Mouse (Mus musculus): ENCODE results near the gene Fam217b.
A peak's percentile ranks its signal among the peaks of the same experiment; 100 is the strongest.

The Fam217b gene

DNA sequence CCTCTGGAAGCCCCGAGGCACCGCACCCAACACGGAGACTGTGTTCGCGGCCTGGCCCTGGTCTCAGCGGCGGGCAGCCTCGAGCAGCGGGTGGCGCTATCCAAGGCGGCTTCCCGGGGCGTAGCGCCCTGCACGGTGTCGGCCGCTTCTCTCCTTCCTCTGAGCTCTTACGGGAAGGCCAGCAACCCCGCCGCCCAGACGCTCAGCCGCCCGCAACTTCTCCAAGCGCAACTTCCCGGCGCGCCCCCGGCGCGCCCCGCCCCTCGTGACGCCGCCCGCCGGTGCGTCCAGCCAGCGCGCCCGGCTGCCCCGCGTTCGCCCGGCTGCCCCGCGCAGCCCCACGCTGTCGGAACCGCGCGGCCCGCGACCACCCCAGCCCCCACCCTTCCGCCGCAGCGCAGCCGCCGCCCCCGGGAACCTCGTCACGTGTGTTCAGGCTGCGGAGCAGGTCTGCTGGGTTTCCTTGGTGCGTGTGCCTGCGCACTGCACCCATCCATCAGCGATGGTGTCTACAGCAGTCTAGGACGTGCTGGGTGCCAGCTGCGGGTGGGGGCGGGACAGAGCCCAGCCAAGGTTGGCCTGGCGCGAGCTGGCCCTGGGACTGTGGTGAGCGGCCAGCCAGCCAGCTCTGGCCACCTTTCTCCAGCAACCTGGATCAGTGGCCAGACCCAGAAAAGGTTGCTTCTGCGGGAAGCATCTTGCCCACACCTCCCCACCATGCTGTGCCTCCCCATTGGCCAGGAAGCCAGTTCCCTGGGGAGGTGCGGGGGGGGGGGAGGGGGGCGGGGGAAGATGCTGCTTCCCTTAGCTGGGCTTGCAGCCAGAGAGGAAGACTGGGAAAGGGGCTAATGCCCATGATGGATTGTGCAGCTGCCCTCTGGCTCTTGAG is at the start of gene Fam217b, which contains the start of gene Ppp1r3d:
Fam217b (plus strand) TSS at position 264 of the 889 bp plus-strand sequence.
Ppp1r3d (minus strand) TSS at position 212 of the 889 bp plus-strand sequence.
- DNase-seq (ENCODE audit: low spot score), result peak; percentile 58

DNA sequence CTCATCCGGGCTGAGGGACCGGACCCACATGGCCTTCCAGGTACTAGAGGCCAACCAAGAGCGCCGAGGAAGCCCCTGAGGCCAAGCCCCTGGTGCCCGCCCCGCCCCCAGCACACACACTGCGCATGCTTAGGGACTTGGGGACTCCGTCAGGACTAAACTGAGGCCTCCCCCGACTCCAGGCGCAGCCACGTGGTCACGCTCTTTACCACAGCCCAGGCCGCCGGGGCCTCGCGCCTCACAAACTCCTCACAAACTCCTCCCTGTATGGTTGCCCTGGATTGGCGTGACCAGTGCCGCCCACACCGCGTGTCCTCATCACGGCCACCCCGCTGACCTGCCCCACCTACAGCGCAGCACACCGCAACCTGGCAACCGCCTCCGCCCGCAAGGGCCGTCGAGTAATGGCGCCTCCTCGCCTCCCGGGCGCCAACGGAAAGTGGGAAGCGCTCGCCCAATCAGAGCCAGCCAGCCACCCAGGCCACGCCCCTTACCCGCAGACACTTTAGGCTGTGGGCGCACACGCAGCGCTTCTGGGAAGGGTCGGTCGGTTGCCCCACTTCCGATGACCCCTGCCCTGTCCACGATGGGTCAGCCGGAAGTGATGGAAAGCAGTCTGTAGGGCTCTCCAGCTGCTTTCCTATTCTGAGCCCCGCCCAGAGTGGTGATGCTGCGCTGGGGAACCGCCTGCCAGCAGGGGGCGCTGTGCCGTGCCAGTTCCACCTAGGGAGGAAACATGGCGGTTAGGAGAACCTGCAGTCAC is 7.1 kb upstream of the Fam217b start, which contains the start of gene Sycp2:
Sycp2 (minus strand) TSS at position 633 of the 763 bp plus-strand sequence.
- DNase-seq (ENCODE audit: low spot score), result no peak

DNA sequence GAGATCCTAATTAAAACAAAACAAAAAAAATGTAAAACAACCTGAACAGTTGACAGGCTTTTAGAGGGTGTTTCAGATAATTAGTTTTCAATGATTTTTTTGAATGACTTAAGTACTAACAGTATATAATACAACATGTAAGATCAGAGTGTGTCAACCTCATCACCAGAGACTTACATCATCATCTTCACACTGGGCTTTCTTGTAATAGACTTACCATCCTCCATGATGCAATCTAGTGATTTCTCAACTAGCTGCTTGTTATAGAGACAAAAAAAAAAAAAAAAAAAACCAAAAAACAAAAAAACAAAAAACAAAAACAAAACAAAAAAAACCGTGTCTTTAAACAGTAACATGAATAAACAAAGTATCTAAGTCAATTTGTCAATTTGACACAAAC is 5.3 kb upstream of the Fam217b start:
- no peak for DNase-seq (ENCODE audit: low spot score)

DNA sequence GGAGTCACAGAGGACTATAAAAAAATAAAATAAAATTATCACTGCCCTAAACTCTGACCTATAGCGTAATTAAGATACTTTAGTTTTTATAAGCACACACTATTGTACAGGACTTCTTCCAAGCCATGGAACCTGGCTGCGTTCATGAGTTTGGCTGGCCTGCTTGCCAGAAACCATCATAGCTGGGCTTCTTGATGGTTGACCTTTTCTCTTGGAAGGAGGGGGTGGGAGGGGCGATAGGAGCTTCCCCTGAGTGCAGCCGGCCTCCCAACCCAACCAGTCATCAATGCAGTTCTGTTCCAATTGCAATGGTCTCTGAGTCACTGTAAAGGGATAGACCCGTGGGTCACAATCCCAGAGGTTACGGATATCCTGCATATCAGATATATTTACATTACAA is 4.0 kb upstream of the Fam217b start:
- no peak for DNase-seq (ENCODE audit: low spot score)

DNA sequence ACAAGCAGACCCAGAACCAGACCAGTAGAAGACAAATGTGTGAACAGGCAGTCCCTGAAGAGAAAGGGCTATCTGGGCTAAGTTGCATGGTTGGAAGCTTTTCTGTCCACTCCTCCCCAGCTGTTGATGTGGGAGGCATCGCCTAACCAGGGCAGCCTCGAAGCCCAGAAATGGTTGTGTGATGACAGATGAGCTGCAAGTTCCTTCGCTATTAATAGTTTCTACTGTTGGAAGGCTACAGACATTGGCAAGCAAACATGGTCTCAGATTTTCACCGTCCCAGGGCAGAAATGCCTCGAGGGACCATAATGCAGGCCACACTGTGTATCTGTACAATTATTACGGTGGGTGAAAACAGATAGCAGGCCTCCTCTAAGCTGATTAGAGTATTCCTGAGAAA is 1.7 kb upstream of the Fam217b start:
- DNase-seq (ENCODE audit: low spot score), result no peak

DNA sequence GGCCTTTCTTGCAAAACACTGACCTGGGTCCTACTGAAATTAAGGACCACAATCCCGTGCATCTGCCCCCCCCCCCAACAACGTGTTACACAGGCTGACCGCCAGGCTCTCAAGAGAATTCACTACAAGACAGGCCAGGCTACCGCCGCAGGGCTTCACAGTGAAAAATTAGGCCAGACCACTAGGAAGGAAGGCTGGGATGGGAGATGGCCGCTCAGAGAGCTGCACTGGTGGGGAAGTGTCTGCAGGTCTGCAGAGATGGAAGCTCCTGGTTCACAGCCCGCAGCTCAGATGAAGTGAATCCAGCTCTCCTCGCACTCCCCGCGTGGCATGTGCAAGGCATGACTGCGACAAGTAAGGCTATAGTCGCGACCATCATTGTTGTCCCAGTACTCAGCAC is 1.2 kb upstream of the Fam217b start:
- no peak for DNase-seq (ENCODE audit: low spot score)

DNA sequence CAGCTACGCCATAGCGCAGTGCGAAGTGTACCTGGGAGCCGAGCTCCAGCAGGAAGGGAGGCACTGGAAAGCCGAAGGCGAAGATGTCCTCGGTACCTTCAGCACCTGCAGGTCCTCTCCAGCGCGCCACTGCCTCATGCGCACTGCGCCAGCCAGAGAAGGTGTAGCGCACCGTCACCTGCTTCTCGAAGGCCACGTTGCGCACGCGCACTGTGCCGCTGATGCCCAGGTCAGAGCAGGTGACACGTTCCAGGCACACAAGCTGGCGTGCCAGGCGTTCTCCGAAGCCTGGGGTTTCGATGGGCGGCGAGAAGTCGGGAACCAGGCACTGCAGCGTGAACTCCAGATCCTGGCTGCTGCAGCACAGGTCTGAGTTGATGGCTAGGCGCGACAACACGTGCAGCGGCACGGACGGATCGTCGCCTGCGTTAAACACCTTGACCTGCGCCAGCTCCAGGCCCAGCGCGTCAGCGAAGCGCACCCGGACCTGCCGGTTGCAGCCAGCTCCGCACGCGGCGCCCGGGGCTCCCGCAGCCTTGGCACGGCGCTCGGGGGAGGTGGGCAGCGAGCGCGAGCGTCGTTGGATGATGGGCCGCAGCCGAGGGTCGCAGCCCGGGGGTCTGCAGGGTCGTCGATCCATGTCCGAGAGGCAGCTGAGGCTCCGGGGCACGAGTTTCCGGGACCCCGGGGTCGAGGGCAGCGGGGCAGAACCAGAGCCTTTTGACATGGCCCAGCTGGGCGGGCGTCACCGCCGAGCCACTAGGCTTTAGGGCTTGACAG is 653 bp upstream of the Fam217b start:
- peak; percentile 46 for DNase-seq (ENCODE audit: low spot score)

DNA sequence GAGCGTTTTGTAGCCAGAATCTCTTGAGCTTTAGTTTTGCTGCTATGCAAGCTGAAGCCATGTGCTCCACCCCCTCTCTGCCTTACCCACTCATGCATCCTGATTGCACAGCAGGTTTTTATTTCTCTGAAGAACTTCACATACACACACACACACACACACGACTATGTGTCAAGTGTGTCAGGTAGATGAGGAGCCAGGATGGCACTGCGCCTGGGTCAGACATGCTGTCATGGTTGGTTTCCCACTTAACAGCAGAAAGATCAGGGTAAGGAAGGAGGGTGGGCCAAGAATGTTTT is 775 bp downstream of the Fam217b start:
- DNase-seq (ENCODE audit: low spot score), result no peak

DNA sequence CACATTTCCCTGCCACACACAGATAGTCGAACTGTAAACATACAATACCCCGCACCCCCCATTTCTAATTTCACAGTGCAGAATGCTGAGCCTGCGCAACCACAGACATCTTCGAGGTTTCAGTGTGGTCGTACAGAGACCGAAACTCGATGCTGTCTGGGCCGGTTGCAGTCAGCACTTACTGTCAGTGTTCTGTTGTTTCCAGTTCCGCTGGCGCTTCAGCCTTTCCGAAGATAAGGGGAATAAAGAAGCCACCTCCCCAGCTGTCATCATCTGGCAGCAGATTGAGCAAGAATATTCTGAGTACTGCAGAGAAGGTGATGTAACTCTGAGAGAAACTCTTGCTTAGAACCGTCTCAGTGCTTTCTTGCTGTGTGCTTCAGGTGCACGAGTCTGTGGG is 2.1 kb downstream of the Fam217b start:
- DNase-seq (ENCODE audit: low spot score), result peak; percentile 39

DNA sequence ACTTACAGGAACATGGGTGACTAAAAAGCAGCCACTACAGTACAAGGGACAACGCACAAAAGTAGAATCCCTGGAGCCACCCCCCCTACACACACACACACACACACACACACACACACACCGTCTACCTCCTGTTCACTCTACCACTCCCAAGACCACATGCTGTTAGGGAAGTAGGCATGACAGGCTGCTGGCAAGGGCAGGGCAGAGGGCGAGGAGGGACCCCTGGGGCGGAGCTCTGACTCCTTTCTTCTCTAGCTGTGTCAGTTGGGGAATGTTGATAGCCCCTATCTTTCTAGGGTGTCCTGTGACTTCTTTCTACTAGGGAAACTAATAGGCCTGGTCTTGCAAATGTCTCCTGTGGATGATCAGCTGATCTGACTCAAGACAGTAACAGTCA is 2.6 kb downstream of the Fam217b start:
- DNase-seq (ENCODE audit: low spot score), result peak; percentile 7

DNA sequence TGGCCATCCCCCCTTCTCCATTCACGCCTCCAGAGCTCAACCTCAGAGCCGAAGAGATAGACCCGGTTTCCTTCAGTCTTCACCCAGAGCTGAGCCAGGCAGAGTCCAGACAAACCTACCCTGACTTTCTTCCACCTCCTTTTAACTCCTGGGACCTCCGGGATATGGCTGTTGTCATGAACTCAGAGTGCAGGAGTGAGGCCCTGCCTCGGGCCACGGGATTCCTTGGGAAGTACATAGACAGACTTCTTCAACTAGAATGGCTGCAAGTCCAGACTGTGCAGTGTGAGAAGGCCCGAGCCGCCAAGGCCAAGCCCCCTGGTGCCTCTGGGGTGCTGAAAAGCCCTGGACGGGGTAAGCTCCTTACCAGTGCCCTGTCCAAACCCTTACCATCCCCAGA is 6.3 kb downstream of the Fam217b start:
- peak; percentile 3 for DNase-seq (ENCODE audit: low spot score)

DNA sequence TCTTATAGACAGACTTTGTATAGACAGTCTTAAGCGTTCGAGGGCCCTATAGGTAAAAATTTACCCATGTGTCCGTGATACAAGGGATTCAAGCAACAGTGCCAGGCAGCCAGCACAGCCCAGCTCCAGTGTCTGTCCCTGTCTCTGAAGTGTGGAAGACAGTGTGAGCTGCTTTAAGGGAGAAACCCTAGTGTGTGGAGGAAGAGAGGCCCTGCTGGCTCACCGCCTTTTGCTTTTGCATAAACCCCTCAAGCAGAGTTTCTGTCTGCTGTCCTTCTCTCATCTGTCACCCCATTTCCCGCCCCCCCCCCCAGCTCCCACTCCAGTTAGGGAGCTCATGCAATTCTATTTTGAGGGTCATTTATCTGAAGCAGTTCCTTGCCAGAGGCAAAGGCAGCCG is 7.3 kb downstream of the Fam217b start:
- DNase-seq (ENCODE audit: low spot score), result no peak

DNA sequence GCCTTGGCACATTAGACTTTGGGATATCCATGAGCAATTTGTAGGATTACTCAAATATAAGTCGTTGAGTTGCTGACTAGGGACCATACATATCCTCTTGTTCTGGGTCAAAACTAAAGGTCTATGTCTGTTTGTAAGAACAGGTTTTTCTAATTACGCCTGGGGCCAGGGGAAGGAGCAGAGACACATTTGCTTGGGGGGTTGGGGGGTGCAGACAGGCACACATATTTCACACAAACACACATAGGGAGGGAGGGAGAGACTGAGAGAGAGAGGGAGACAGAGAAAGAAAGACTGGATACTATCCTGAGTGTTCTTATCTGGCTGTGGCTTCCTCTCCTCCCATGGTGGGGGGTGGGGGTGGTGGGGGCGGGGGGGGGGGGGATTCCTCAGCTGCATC is 7.9 kb downstream of the Fam217b start:
- no peak for DNase-seq (ENCODE audit: low spot score)

DNA sequence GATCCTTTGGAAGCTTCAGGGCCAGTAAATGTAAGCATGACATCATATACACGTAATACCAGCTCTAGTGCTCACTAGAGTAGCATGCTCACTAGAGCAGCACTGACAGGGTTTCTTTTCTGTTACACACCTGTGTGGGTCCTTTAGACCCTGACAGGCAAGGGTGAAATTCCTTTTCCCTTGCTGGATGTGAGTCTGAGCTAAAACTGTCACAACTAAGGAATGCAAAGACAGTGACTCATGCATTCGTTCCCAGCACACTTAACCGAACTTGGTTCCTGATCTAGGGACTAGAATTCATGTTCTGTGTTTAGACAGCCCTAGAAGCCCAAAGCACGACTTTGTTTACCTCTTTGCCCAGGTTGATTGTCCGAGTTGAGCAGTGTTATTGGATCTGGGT is 8.9 kb downstream of the Fam217b start:
- DNase-seq (ENCODE audit: low spot score), result no peak

DNA sequence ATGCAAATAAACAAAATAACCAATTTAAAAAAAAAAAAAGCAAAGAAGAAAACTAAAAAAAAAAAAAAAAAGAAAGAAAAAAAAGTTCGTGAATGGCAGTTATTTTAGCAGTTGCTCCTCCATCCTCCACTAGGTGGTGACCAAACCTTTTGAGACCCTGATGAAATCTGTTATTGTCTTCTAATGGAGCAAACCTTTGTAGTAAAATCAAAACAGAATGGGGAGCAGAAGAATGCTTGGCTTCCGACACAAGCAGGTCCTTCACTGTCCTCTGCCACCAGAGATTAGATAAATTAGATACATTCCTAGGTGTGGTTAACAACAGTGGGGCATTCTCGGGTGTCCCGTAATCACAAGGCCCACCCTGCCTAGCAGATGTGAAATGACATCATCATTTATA is 11.9 kb downstream of the Fam217b start:
- DNase-seq (ENCODE audit: low spot score), result peak; percentile 29

DNA sequence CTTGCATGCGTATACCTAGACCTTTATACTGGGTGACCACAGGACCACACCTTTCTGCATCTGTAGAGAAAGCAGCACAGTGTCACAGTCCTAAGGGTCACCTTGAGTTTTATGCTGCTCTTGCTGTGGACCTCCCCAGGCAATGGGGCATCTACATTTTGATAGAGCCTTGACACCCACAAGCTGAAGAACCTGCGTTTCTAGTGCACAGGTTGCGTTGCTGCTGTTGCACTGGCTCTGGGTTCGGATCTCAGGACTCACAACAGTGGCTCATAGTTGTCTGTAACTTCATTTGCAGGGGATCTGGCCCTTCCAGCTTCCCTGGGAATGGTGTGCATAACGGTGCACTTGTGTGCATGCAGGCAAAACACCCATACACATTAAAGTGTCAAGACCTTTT is 12.9 kb downstream of the Fam217b start:
- no peak for DNase-seq (ENCODE audit: low spot score)

DNA sequence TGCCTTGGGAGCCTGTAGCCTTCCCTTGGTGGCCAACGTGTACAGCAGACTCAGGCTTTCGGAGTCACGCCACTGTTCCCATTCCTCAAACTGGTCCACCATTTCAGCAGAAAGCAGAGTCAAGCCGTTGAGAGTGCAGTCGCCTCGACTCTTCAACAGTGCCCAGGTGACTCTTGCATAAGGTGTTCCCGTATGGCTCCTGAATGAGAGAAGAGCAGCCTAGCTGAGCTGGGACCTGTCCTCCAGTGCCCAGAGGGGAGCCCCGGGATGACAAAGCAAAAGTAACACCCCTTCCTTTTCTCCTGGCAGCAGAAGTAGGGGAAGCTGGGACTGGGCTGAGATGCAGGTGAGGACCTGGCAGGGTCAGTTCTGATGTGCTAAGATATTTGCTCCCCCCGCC is 13.9 kb downstream of the Fam217b start:
- DNase-seq (ENCODE audit: low spot score), result no peak

DNA sequence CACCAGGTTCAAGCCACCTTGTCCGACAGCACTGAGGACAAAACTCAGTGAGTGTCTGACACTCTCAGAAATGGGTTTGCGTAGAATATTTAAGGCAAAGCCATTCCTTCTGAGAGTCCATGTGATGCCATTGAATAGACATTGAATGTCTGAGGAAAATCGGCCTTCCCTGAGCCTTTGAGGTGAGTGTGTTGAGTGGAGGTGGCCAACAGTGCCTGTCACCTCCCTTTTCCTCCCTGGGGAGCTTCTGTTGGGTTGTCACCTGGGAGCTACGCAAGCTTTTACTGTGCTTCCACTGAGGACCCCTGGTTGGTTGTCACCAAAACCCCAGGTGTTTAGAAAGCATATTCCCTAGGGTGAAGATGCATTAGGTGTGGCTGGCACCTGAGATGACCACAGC is 14.4 kb downstream of the Fam217b start:
- DNase-seq (ENCODE audit: low spot score), result no peak

DNA sequence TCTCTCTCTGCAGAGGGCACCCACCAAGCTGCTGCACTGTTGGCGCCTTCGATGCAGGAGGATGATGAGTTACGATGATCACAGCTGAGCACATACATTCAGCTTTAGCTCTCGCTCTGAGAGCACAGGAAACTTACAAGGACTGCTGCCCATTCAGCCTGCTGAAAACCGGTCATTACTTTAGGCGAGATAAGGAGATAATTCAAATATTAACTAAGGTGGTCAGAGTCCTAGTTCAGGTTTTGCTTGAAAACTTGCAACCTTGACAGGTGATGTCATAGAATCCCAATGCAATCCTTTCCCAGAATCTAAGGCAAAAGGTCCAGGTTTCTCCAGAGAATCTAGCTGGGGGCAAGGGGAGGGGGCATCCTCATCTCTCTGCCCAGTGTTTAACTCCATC is 15.1 kb downstream of the Fam217b start:
- no peak for DNase-seq (ENCODE audit: low spot score)

DNA sequence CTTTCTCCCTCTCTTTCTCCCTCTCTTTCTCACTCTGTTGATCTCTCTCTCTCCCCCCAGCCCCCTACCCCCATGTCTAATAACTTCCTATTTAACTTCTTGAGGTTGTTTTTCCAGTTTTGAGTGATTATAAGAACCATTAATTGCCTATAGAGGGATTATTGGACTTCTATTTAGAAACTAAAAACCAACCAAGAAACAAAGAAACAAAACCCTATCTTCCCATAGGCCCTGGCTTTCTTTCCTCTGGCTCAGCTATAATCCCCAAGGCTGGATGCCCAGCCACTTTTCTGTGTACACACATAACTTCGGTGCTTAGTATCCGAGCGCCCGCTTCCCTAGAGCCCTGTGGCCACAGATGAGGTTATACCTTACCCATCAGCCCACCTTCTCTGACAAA is 15.9 kb downstream of the Fam217b start, which contains the start of gene Cdh26:
Cdh26 (plus strand) TSS at position 301 of the 400 bp plus-strand sequence.
- no peak for DNase-seq (ENCODE audit: low spot score)

DNA sequence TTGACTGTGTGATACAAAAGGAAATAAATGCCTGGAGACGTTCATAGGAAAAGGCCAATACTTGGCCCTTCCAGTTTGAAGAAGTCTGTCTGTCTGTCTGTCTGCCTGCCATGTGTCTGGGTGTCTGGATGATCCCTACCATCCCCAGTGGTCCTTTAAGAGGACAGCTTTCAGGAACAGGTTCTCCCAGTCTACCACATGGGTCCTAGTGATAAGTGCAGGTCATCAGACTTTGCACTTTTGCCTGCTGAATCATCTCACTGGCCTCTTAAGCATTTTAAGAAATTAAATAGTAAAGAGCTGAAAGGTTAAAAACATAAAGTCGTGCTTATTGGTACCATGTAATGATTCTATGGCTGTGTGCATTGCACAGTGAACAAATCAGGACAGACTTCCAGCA is 19.2 kb downstream of the Fam217b start:
- DNase-seq (ENCODE audit: low spot score), result no peak

DNA sequence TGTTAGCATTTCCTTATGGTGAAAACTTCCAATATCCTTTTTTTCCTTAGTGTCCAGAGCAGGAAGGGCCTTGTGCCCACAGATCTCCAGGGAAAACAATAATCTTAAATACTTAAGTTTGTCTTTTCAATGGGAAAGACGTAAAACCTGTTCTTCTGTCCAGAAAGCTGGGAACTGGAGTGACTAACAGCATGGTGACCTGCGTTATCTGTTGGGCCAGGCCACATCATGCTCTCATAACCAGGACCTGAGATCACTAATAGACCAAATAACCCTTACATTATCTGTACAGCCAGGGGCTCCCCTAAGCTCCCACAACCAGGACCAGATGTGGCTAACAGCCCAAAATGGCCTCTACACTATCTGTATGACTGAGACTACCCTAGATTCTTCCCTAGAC is 19.6 kb downstream of the Fam217b start:
- DNase-seq (ENCODE audit: low spot score), result no peak

DNA sequence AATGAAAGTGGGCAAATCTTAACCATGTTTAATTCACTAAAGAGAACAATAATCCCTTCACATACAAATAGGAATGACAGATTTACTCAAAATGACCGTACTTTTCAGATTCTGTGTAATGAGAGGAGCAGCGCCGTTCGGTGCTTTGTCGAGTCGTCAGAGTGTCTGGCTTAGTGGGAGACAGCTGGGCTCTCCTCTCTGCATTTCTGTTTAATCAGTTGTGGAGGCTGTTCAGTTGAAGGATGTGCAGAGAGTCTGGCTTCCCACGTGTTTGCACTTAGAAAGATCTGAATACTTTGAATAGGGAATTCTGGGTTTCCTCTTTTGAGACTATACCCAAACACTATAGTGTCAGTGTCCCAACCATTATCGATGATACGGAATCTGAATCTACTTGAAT is 23.0 kb downstream of the Fam217b start:
- peak; percentile 32 for DNase-seq (ENCODE audit: low spot score)

Data from layer of hippocampus, adult 11-12 months (tissue).